Mouse (Mus musculus): ENCODE results near the gene Nkpd1. TPM values are rescaled to one million over a fixed set of nuclear protein-coding genes. Genes with fewer than 3 reads are reported as not detected.

Nkpd1 gene
- total RNA-seq, 2 experiments from 2014 or later, result 0.48 to 0.69 TPM

DNA sequence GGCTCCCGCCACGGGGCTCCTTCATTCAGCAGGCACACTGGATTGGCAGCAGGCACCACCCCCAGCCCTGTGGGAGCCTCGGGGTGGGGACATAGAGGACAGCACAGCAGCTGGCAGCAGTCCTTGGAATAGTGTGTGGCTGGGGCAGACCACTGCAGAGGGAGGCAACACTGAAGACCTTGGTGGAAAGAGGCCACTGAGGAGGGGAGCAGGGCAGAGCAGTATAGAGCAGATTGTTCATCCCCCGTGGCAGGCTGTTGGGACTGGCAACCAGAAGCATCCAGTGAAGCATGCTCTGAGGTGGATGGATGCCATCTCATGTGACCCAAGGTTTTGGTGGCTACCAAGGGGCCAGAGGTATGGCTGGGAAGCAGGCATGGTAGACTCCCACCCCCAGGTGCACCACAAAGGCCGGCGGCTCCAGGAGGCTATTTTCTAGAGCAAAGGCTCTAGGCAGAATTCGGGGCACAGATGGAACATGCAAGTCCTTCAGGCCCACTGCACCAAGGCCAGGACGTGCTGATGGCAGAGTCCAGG lies 24.6 kb downstream of the Nkpd1 start:
- peak in 1 of 2 experiments; percentile 44 for DNase-seq (ENCODE audit: low spot score in 2 of 2)

GRCm38 (mm10) chr7:19543584-19543983 lies 25.9 kb downstream of the Nkpd1 start:
- DNase-seq (ENCODE audit: low spot score in 2 of 2), result no peak

- no peak for DNase-seq (ENCODE audit: low spot score in 2 of 2)
Observed at GRCm38 (mm10) chr7:19546007-19546406, 28.4 kb downstream of the Nkpd1 start.

DNA sequence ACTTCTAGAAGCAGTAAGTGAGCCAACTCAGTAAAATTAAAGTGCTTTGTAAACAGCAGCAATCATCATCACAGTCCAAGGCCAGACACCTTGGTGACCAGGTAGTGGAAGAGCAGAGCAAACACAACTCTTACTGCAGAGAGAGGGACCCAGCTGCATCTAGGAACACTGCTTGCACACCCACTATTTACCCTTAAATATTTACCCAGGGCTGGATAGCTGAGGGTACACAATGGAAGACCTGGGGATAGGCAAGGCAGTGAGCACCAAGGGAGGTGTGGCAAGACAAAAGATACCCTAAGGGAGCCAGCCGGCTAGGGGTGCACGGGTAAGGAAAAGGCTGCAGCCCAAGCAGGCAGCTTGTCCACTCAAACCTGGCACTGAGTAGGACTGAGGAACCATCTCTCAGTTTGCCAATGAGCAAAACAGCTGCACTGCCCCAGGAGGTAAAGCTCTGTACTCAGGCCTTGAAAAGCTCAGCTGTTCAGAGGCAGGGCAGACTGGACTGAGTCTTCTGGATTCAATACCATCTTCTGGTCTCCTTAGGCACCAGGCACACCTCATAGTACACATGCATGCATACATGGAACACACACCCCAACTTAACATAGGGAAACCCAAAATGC lies 29.8 kb downstream of the Nkpd1 start:
- no peak for DNase-seq (ENCODE audit: low spot score in 2 of 2)

- no peak for DNase-seq (ENCODE audit: low spot score in 2 of 2)
Observed at GRCm38 (mm10) chr7:19549394-19549793, 31.8 kb downstream of the Nkpd1 start.

GRCm38 (mm10) chr7:19551634-19552033 lies 34.0 kb downstream of the Nkpd1 start:
- DNase-seq (ENCODE audit: low spot score in 2 of 2), result no peak

DNA sequence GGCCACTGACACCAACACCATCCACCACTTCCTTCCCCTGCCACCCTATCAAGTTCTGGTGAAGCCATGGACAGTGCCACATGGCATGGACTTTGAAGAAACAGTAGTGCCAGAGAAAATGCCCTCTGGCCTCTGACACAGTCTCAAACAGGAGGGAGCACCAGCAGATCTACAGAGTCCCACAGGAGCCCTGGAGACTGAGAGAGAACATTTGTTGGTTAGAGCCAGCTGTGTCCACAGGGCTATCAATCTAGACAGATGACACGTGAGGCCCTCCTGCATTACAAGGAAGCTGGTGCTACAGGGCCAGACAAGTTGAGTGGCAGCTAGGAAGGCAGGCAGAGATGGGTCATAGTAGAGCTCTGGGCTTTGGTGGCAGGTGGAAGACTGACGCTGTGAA lies 34.8 kb downstream of the Nkpd1 start:
- DNase-seq (ENCODE audit: low spot score in 2 of 2), result no peak

DNA sequence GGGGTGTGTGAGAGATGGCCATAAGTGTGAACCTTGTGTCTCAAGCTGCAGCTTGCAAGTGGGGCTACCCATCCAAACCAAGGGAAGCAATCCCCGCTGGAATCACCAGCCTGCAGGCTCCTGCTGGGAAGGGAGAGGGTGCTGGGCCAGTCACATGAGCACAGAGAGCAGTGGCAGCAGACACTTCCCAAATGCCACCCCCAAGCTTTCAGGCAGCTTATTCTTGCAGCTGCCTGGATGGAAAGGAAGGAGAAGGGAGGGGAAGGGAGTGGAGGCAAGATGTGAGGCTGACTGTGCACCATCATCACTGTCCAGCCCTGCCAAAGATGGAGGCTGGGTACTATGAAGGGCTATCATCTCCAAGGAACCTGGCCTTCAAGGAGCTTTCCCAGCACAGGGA lies 36.5 kb downstream of the Nkpd1 start:
- DNase-seq (ENCODE audit: low spot score in 2 of 2), result peak; percentile 40 to 57

- no peak for DNase-seq (ENCODE audit: low spot score in 2 of 2)
Observed at GRCm38 (mm10) chr7:19557086-19557485, 39.4 kb downstream of the Nkpd1 start.

GRCm38 (mm10) chr7:19557982-19558900 lies 40.6 kb downstream of the Nkpd1 start:
- DNase-seq (ENCODE audit: low spot score in 2 of 2), result no peak

DNA sequence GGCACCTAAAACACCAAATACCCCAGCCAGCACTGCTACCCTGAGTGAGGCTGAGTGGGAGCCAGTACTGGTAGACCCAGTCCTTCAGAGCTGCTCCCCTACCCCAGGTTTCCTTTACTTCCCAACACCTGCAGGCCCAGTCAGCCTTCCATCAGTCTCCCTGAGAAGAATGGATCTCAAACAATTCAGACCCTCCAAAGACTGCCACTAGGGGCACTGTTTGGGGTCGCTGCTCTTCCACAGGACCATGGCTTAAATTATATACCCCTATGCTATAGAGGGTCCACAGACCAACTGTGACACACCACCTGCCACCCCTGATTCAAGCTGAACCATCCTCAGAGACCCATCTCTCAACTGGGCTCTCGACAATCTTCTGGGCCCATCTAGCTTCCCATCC lies 41.3 kb downstream of the Nkpd1 start:
- no peak for DNase-seq (ENCODE audit: low spot score in 2 of 2)

DNA sequence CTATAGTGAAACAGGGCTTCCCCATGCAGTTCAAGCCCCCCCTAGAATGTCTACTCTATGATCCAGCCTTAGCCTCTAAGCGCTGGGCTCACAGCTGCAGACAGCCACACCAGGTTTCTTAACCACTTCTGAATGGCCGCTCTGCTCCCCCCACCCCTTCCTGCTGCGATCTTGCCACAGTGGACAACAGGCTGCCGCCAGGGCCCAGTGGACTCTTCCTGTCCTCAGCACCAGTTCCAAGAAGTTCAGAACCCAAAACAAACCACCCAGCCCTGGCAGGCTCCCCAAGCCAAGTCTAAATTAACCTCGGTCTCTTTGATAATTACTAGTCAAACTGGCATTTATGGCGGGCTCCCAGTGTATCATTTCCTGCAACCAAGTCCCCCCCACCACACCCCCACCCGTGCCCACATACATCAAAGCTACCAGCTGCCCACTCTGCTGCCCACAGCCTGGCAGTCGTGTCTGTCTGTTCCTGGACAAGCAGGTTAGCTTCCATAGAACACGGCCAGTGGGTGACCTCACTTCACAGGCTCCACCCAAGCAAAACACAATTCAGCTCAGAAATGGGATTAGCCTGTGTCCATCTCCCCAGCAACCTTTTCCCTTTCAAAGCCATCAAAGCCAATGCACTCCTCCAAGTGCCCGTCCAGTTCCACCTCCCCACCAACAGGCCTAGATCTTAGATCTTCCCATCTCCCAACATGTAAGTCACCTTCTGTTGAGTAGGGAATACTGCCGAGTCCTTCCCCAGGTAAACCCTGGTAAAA lies 43.0 kb downstream of the Nkpd1 start:
- DNase-seq (ENCODE audit: low spot score in 2 of 2), result no peak

- no peak for DNase-seq (ENCODE audit: low spot score in 2 of 2)
Observed at GRCm38 (mm10) chr7:19561431-19561764, 43.8 kb downstream of the Nkpd1 start.

DNA sequence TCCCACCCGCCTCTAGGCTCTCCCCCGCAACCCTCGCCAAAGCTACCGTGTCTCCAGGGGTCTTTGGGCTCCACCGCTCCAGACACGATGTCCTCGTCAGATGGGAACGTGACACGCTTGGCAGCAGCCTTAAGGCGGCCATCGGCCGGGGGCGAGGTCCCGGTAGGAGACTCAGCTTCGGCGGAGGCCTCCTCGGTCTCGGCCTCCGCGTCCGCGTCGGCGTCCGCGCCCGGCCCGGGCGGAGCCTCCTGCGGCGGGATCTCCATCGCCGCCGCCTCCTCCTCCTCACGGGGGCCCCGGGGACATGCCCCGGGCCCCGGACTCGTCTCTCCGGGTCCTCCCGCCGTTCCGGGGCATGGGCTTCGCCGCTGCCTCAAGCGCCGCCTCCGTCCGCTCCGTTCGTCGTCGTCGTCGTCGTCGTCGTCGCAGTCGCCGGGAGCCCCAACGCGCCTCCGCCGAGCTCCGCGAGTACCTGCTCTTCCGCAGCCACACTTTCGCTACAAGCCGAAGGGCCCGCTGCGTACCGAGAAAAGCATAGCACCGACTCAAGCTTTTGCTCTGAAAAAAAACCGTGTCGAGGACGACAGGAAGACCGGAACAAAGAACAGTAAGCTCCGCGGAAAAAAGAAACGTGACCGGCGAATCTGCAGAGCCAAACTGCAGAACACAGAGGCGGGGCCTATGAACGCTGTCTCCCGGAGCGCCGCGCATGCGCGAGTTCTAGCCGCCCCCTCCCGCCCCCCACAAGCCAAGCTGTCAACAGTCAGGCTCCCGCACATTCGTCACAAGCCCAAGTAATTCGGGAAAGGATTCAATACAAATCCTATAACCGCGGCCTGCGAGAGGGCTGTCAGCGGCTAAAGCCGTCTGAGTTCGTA lies 44.4 kb downstream of the Nkpd1 start:
- DNase-seq (ENCODE audit: low spot score in 2 of 2), result peak; percentile 91 to 94

GRCm38 (mm10) chr7:19562643-19563410 lies 45.2 kb downstream of the Nkpd1 start, which contains the start of gene Ppp1r37:
Gene Ppp1r37, minus strand, starts transcription at chr7:19563076.
- DNase-seq (ENCODE audit: low spot score in 2 of 2), result peak in 1 of 2 experiments; percentile 38

DNA sequence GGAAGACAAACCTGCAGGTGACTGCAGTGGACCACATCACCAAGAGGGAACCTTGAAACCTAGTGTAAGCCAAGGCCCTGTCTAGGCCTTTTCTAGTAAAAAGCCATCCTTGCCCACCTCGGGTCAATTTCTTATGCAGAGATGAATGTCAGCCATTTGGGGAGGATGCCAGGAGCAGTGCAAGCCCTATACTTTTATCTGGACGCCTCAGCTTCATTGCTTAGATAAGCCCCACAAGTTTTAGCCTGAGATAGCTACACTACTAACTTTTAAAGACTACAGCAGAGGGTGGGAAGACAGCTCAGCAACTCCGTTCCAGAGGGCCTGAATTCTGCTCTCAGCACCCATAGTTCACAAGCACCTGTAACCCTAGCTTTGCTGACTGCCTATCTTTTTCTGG lies 46.2 kb downstream of the Nkpd1 start:
- DNase-seq (ENCODE audit: low spot score in 2 of 2), result no peak

DNA sequence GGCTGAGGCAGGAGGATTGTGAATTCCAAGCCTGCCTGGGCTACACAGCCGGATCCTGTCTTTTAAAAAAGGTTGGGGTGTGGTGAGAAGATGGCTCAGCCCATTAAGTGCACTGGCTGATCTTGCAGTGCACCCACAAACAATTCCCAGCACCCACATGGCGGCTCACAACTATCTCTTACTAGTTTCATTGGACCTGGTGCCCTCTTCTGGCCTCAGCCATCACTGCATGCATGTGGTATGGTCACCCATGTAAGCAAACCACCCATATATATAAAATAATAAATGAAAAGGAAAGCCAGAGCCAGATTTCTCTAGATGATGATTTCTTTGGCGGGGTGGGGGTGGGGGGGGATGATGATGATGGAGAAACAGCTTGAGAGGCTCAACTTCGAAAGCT lies 46.8 kb downstream of the Nkpd1 start:
- DNase-seq (ENCODE audit: low spot score in 2 of 2), result no peak

DNA sequence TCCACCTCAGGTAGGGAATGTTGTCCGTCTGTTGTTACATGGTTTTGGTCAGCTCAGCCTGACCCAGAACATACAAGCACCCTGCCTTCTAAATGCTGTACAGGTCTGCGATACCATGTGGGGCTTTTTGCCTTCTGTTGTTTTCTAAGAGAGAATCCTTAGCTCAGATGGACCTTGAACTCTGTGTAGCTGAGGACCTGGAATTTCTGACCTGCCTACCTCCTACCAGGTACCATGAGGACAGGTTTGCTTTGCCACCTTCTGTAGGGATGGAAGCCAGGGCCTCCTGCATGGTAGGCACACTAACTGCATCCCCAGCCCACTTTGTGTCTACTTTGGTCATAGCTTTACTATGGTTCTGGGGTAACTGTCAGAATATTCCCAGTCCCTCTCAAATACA lies 48.2 kb downstream of the Nkpd1 start:
- DNase-seq (ENCODE audit: low spot score in 2 of 2), result no peak

DNA sequence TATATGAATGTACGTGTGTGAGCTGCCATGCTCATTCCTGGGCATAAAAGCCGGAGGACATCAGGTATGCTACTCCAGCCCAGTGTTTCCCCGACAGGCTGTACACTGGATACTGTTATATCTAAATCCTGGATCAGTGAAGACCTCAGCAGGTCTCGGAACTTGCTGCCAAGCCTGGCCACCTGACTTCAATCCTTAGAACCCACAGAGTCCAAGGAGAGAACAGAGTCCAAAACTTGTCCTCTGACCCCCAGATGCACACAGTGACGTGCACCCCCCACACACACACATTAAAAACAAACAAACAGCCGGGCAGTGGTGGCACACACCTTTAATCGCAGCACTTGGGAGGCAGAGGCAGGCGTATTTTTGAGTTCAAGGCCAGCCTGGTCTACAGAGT lies 49.8 kb downstream of the Nkpd1 start:
- no peak for DNase-seq (ENCODE audit: low spot score in 2 of 2)

GRCm38 (mm10) chr7:19569647-19570046 lies 52.0 kb downstream of the Nkpd1 start:
- DNase-seq (ENCODE audit: low spot score in 2 of 2), result no peak
